Mouse (Mus musculus) A20 (cell line): ENCODE results near the gene Parp16.
"Not testable (repeated sequence)": the region's sequence is repeated elsewhere in the genome, so short reads cannot be mapped to it uniquely, and the experiment has no call there.

ENCODE experiments used
- DNase-seq: peaks from one replicate; pipeline ENCODE4 v3.0.0-alpha.2; 2011; ENCODE audit warnings: low read depth, low spot score

Gene Parp16

DNA sequence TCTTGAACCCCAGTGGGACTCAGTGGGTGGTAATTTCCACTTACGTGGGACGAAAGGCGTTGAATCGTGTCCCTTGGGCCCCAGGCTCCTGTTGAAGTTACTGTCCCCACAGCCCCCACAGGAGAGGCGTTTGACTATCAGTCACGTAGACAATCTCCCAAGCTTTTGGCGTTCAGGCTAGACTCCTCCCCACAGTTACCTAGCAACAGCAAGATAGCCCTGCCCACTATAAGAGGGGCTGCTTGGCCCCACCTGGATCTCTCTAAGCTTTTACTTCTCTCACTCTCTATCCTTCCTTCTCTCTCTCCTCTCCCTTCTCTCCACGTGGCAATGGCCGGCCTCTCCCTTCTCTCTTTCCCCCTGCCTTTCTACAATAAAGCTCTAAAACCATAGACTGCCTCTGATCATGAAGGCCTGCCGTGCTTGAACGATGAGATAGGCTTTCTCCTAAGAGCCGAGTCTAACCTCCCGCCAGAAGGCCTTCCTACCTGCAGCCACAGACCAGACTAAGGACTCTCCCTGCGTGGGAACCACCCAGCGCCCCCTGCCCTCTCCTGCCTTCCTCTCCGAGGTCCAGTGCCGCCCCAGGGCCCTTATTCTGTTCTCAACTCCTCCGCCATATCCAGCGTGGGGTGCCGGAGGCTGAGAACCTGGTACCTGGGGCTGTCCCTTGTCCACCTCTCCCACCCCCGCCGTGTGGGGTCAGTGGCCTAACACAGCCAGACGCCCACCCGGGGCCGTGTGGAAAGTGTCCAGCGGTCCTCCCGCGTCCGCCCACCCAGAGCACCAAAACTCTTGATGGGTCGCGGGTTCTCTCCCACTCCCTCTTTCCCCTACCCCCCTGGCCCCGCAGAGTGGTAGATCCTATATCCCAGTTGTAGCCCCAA lies 13.4 kb downstream of the Parp16 start:
- no peak for DNase-seq

DNA sequence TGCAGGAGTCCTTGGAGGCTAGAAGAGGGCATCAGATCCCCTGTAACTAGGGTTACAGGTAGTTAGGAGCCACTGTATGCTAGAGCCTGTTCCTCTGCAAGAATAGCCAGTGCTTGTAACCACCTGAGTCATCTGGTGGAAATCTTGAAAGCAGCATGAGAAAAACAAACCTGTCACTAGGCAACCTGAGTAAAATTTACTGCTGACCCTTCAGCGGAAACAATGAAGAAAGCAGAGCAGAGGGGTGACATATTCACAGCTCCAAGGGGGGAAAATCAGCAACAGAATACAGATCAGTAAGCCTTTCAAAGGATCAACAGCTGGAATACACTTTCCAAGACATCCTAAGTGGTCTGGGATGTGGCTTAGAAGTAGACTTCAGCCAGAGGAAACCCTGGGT lies 16.4 kb downstream of the Parp16 start:
- DNase-seq = no peak

DNA sequence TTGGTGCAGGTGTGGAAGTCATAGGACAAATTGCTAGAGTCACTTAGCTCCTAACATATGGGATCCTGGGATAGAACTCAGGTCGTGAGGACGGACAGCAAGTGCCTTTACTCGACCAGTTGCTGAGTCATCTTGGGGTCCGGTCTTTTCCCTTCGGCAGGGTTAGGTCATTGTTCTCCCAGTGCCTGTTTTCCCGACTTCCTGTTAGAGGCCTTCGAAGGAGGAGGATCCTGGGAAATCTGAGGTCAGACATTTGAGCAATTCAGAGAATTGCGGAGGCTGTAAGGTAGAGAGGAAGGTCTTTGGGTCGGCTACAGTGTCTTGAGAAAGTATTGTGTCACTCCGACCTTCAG lies 19.2 kb downstream of the Parp16 start:
- no peak for DNase-seq

- DNase-seq = peak; percentile 89
These were observed 19.8 kb downstream of the Parp16 start for GRCm38 (mm10) chr9:65214778-65215493.

DNA sequence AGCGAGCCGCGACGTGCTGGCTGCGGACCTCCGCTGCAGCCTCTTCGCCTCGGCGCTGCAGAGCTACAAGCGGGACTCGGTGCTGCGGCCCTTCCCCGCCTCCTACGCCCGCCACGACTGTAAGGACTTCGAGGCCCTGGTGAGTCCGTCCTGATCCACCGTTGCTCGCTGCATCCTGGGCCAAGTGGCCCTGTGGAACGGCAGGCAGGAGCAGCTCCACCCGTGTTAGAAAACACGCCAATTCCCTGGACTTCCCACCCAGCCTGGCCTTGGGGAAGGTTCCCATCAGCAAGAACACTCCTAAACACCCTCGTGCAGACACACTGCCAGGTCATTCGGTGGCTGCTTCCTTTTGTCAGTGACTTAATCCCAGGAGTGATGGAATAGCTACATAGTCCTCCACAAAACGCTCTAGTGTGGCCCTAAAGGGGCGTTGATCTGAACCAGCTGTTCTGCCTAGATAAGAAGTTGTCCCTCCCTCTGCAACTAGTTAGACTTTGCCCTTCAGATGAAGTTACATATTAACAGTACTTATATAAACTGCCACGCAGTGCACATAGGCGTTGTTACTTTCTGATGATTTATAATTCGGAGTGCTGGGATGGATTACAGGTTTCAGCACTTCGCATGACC lies 20.5 kb downstream of the Parp16 start:
- DNase-seq = no peak

GRCm38 (mm10) chr9:65216972-65217371 lies 21.8 kb downstream of the Parp16 start:
- no peak for DNase-seq

- no peak for DNase-seq
These were observed 22.5 kb downstream of the Parp16 start for GRCm38 (mm10) chr9:65217661-65218060.

- DNase-seq = no peak
These were observed 23.8 kb downstream of the Parp16 start for GRCm38 (mm10) chr9:65218916-65219315.

DNA sequence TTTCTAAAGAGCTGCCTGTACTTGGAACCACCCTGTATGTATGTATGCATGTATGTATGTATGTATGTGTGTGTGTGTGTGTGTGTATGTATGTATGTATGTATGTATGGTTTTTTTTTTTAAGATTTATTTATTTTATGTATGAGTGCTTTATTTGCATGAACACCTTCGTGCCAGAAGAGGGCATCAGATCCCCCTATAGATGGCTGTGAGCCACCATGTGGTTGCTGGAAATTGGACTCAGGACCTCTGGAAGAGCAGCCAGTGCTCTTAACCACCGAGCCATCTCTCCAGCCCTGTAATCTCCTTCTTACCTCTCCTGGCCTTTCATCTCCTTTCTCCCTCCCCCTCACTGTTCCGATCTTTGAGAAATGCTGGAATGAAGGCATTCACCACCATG lies 25.2 kb downstream of the Parp16 start:
- DNase-seq = not testable (repeated sequence)

- DNase-seq = no peak
These were observed 28.8 kb downstream of the Parp16 start for GRCm38 (mm10) chr9:65223927-65224326.

DNA sequence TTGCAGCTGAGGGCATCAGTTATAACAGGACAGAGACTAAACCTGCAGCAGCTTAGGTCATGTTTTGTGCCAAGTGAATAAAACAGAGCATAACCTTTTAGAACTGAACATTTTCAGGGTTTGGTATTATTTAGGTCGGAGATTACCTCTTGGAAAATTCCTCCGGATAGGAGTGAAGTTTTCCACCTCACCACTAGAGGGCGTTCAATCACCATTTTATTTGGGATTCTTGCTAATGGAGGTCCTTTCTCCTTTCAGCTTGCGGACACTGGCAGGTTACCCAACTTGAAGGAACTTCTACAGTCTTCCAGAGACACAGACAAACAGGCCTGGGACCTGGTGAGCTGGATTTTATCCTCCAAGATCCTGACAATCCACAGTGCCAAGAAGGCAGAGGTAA lies 30.6 kb downstream of the Parp16 start:
- DNase-seq = peak; percentile 54

GRCm38 (mm10) chr9:65230250-65230649 lies 35.1 kb downstream of the Parp16 start:
- DNase-seq = no peak

DNA sequence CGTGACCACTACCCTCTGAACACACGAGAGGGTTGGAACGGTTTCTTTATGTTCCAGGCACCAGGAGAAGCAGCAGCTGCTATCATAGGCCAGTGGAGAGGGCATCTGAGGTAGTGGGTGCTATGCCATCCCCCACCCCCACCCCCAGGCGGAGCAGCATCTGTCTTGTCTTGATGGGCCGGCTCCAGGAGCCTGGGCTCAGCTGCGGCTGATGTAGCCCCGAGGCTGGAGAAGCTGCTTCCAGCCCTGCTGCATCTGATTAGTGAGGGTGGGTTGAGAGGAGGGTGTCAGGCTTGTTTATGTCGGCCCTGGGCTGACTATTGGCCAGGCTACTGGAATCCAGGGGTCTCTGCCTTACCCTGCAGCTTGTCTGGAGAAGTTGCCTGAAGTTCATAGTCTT lies 36.1 kb downstream of the Parp16 start:
- no peak for DNase-seq

- no peak for DNase-seq
These were observed 38.3 kb downstream of the Parp16 start for GRCm38 (mm10) chr9:65233243-65233985.

- DNase-seq = no peak
These were observed 39.6 kb downstream of the Parp16 start for GRCm38 (mm10) chr9:65234734-65235133.

- DNase-seq = no peak
These were observed 40.4 kb downstream of the Parp16 start for GRCm38 (mm10) chr9:65235601-65236000.

DNA sequence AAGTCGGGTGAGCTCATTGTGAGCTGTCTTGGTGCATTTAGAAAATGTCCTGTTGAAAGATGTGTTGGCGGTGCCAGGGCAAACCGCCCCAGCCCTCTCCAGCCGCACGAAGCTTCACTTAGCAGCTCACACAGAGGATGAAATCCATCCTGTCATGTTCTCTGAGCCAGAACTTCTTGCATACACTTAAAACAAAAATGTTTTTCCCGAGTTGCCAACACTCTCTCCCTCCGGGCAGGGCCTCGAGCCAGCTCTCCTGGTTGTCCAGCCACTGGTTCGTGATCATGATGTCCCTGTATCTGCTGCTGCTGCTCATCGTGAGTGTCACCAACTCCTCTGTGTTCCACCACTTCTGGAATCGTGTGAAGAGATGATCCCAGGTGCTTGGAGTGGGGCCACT lies 42.5 kb downstream of the Parp16 start:
- DNase-seq = no peak

- DNase-seq = no peak
These were observed 43.1 kb downstream of the Parp16 start for GRCm38 (mm10) chr9:65238191-65238760.

DNA sequence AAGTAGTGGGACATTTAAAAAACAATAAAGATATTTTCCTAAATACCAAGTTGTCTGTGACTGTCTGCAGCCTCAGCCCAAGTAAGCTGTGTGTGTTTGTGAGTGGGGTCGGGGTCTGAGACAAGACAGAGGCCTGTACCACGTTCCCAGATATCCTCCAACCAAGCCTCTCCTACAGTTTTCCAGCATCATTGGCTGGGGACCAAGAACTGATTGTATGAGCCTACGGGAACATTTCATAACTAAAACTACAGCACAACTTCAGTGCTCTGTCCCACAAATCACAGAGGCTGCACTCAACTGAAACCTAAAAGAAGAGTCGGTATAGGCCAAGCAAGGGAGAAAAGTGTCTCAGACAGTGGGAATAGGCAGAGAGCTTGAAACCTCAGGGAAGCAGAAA lies 44.0 kb downstream of the Parp16 start:
- DNase-seq = no peak

GRCm38 (mm10) chr9:65239731-65240130 lies 44.6 kb downstream of the Parp16 start:
- no peak for DNase-seq

DNA sequence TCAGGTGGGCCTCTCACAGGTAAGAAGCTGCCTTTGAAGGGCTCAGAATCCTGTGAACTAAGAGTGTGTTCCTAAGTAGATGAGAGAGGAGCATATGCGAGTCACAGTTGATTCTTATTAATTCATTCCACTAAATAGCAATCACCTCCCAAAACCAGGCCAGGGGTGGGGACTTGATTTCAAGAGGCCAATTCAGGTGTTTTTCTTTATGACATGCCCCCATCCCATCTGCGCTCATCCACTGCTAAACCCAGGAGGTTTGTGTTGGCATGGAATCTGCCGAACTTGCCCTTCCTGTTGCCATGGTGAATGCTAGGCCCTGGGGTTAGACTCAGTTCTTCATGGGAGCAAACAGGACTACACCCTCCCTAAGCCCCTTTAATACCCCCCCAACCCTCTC lies 45.4 kb downstream of the Parp16 start:
- DNase-seq = no peak

GRCm38 (mm10) chr9:65241973-65242372 lies 46.8 kb downstream of the Parp16 start:
- DNase-seq = no peak
